Comparison of ENCODE assay signal across 10 mouse cellular contexts in the genomic region with DNA sequence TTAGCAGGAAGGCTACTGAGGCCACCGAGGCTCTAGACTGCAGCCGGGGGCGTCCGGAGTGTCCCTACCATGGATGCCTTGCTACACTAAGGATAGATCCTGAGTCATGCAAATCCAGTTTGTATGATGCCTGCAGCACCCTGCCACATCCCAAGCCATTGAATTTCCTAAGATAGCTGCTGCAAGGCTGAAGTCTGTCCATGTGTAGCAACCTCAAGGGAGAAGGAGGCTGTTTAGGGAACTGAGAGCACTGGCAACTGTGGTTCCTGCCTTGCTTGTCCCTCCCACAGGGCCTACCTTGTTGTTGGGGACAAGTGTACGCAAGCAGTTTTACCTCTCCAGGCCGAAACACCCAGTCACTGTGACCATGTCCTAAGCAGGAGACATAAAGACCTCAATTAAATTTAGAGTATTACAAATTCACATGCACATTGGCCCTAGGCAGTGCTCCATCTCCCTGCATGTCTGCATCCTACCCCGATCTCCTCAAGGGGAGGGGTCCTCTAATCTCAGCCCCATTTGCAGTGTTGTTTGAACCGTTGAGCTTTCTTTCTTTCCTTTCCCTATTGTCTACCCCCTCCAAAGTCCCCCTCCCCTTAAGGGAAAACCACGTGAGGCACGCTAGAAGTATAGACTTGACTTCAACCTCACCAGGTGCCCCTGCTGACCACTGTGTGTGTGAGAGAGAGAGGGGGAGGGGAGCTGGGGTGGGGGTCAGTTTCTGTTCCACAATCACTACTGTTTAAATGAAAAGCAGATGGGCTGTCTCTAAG.
DNase-seq lines count a peak whose midpoint lies in the region; ATAC-seq lines count a peak whose summit lies in the region.
"Had no signal": no experiment of that assay in that cellular context is flagged by ENCODE, and none has a peak within 500 bp of the region (broad histone marks: within the 10 kb centered on the region; RNA-seq: fewer than 3 reads in every experiment).

No protein-coding gene starts in this region.

- H3K9me3 ChIP-seq in heart, embryonic 14.5 days (ENCODE audit: control insufficient read depth, low read length): 0 out of 2 replicates have a peak, but pooled peaks cover 4% of the 10 kb centered on the region

- H3K27ac ChIP-seq in heart, embryonic 14.5 days (replicated peaks in 1 of 2; ENCODE audit: control insufficient read depth in 1 of 2, insufficient read depth in 1 of 2, low read depth in 2 of 2, low read length in 2 of 2): no peak overlapping the region
- H3K27ac ChIP-seq: macrophage had no signal

- 75% methylated on average over 10 of the region's 10 CpGs for WGBS in heart, embryonic 14.5 days

- H3K4me2 ChIP-seq in heart, embryonic 14.5 days (ENCODE audit: low read length): no peak overlapping the region

- no peaks in the 10 kb centered on the region for H3K36me3 ChIP-seq in heart, embryonic 14.5 days (ENCODE audit: control insufficient read depth, insufficient read depth, low read length)

- H3K27me3 ChIP-seq in heart, embryonic 14.5 days (ENCODE audit: control insufficient read depth, insufficient read depth, low read length): no peaks in the 10 kb centered on the region

- H3K4me1 ChIP-seq in heart, embryonic 14.5 days (ENCODE audit: control insufficient read depth in 2 of 2, insufficient read depth in 2 of 2, low read length in 2 of 2): peaks cover 15 to 30% of the 10 kb centered on the region in 2 experiments

- no peak for DNase-seq in heart, adult 9 months (ENCODE audit: low spot score in 2 of 2)
- peak; percentile 50 for DNase-seq in right cerebral cortex, postnatal 25 days
- no peak for DNase-seq in right cerebral cortex, postnatal 4 days
- DNase-seq in left cerebral cortex, adult 9 months (ENCODE audit: low spot score in 2 of 2): peak; percentile 38 to 63
- no peak for DNase-seq in urinary bladder, postnatal 10 days (ENCODE audit: low spot score)
- DNase-seq in adrenal gland, postnatal 25 days: no peak
- DNase-seq: thymus, adult 18-20 months had no signal

- H3K9ac ChIP-seq in heart, embryonic 14.5 days (ENCODE audit: low read length): no peak overlapping the region

- no peak overlapping the region for H3K4me3 ChIP-seq in heart, embryonic 14.5 days (ENCODE audit: control insufficient read depth in 1 of 2, insufficient read depth in 1 of 2, low read depth in 1 of 2, low read length in 2 of 2)

- ATAC-seq in heart, embryonic 14.5 days (ENCODE audit: insufficient number of reproducible peaks, insufficient read depth, low FRiP score, low read depth): peak; percentile 9; the same call in 1 of the 2 replicates
- peak; percentile 75 for ATAC-seq in neutrophil, adult 5-6 weeks (ENCODE audit: extremely low read depth, insufficient number of reproducible peaks, low FRiP score, poor library complexity, severe bottlenecking)

Comparison
In these comparisons a context has a peak if more than half of its experiments do, and no peak if none do; other contexts are left out.
1. DNase-seq: peak in right cerebral cortex, postnatal 25 days (single experiment) and left cerebral cortex, adult 9 months (2 of 2); none in heart, adult 9 months (0 of 2), right cerebral cortex, postnatal 4 days (single experiment), urinary bladder, postnatal 10 days (single experiment) and adrenal gland, postnatal 25 days (single experiment).